ENCODE assay signal across 9 mouse cellular contexts in genomic region chr7:79935511-79936205, GRCm38 (mm10). TPM values are rescaled to one million over a fixed set of nuclear protein-coding genes. Genes with fewer than 3 reads are reported as not detected.
A peak's percentile ranks its signal among the peaks of the same experiment; 100 is the strongest.
DNase-seq lines count a peak whose midpoint lies in the region; ATAC-seq and TF ChIP-seq lines count a peak whose summit lies in the region.
"Had no signal": no experiment of that assay in that cellular context is flagged by ENCODE, and none has a peak within 500 bp of the region (broad histone marks: within the 10 kb centered on the region; RNA-seq: fewer than 3 reads in every experiment).

No protein-coding gene starts in this region.

- no peak for TF ChIP-seq POLR2A in ES-Bruce4 (IDR thresholded peaks at IDR 0.05; ENCODE audit: insufficient read depth, low read length)
- TF ChIP-seq POLR2A in bone marrow macrophage, adult 2 months (IDR thresholded peaks at IDR 0.05; ENCODE audit: borderline replicate concordance, low read depth, low read length) = no peak
- no peak for TF ChIP-seq POLR2A in limb, embryonic 14.5 days (IDR thresholded peaks at IDR 0.05; ENCODE audit: borderline replicate concordance, extremely low read depth, insufficient read depth, insufficient read length)

- H3K36me3 ChIP-seq in ES-Bruce4 (ENCODE audit: control insufficient read depth, insufficient read depth, low read length, poor library complexity, severe bottlenecking) = no peaks in the 10 kb centered on the region
- 0 out of 2 replicates have a peak, but pooled peaks cover 2% of the 10 kb centered on the region for H3K36me3 ChIP-seq in hindbrain, embryonic 12.5 days
- no peaks in the 10 kb centered on the region for H3K36me3 ChIP-seq in limb, embryonic 14.5 days (ENCODE audit: control insufficient read depth, insufficient read depth, low read length)
- no peaks in the 10 kb centered on the region for H3K36me3 ChIP-seq in midbrain, embryonic 12.5 days

- DNase-seq in gastrocnemius, adult 2 months = peak; percentile 66
- no peak for DNase-seq in limb, embryonic 14.5 days (ENCODE audit: low spot score)
- DNase-seq in urinary bladder, adult 2 months (ENCODE audit: low spot score) = peak; percentile 32

- TF ChIP-seq CTCF in ES-Bruce4 (IDR thresholded peaks at IDR 0.05; ENCODE audit: low read depth, low read length) = no peak
- no peak for TF ChIP-seq CTCF in bone marrow macrophage, adult 2 months (IDR thresholded peaks at IDR 0.05; ENCODE audit: low read depth, low read length)
- no peak for TF ChIP-seq CTCF in gastrocnemius, adult 2 months (IDR thresholded peaks at IDR 0.05)

- intact Hi-C loops in gastrocnemius, adult 2 months (cut with DNase I) = loop anchor here (2.0 to 10.0 kb wide), 2 partner anchors 15 to 89 kb away; partner anchors contain the start of genes Ap3s2 and Zfp710

- TF ChIP-seq EP300 in ES-Bruce4 (IDR thresholded peaks at IDR 0.05; ENCODE audit: insufficient read depth, low read depth, low read length) = no peak

- H3K27ac ChIP-seq in ES-Bruce4 (ENCODE audit: insufficient read depth, low read length) = no peak overlapping the region
- H3K27ac ChIP-seq in bone marrow macrophage, adult 2 months (ENCODE audit: insufficient read depth, low read depth, low read length) = peak overlapping the region; percentile 46
- peak overlapping the region; percentile 91 for H3K27ac ChIP-seq in gastrocnemius, adult 2 months
- H3K27ac ChIP-seq in hindbrain, embryonic 12.5 days = no peak overlapping the region; the same call in 1 of the 2 replicates
- H3K27ac ChIP-seq in limb, embryonic 14.5 days (replicated peaks; ENCODE audit: low read depth, low read length) = no peak overlapping the region
- H3K27ac ChIP-seq in midbrain, embryonic 12.5 days (replicated peaks) = no peak overlapping the region

- 7% methylated on average over 19 of the region's 19 CpGs for WGBS in hindbrain, embryonic 12.5 days
- 10% methylated on average over 19 of the region's 19 CpGs for WGBS in limb, embryonic 14.5 days
- 9% methylated on average over 19 of the region's 19 CpGs for WGBS in midbrain, embryonic 12.5 days

- peak overlapping the region; percentile 61 for H3K4me2 ChIP-seq in hindbrain, embryonic 12.5 days (replicated peaks)
- peak overlapping the region; percentile 82 for H3K4me2 ChIP-seq in limb, embryonic 14.5 days (replicated peaks; ENCODE audit: low read depth, low read length, severe bottlenecking)
- peak overlapping the region; percentile 73 for H3K4me2 ChIP-seq in midbrain, embryonic 12.5 days (replicated peaks)

- H3K4me3 ChIP-seq in ES-Bruce4 (ENCODE audit: low read depth, low read length) = no peak overlapping the region
- peak overlapping the region; percentile 81 for H3K4me3 ChIP-seq in bone marrow macrophage, adult 2 months (ENCODE audit: insufficient read depth, low read length)
- H3K4me3 ChIP-seq in gastrocnemius, adult 2 months = peak overlapping the region; percentile 93
- H3K4me3 ChIP-seq in hindbrain, embryonic 12.5 days = peak overlapping the region; percentile 46
- peak overlapping the region; percentile 44 for H3K4me3 ChIP-seq in limb, embryonic 14.5 days (replicated peaks; ENCODE audit: low read length)
- peak overlapping the region; percentile 57 for H3K4me3 ChIP-seq in midbrain, embryonic 12.5 days

- ATAC-seq in hindbrain, embryonic 12.5 days (ENCODE audit: low FRiP score) = no peak
- no peak for ATAC-seq in limb, embryonic 14.5 days (ENCODE audit: low FRiP score, low read depth)
- no peak for ATAC-seq in midbrain, embryonic 12.5 days (ENCODE audit: low FRiP score, low read depth)
- no peak for ATAC-seq in megakaryocyte-erythroid progenitor cell, adult 5-6 weeks (replicated peaks; ENCODE audit: low FRiP score, low TSS enrichment, poor library complexity, severe bottlenecking)

- H3K9ac ChIP-seq in ES-Bruce4 (ENCODE audit: low read depth, poor library complexity, severe bottlenecking) = peak overlapping the region; percentile 43; the same call in 1 of the 2 replicates
- peak overlapping the region; percentile 70 for H3K9ac ChIP-seq in hindbrain, embryonic 12.5 days
- peak overlapping the region; percentile 58 for H3K9ac ChIP-seq in limb, embryonic 14.5 days (ENCODE audit: low read depth, low read length, severe bottlenecking)
- peak overlapping the region; percentile 73 for H3K9ac ChIP-seq in midbrain, embryonic 12.5 days (replicated peaks)

- H3K9me3 ChIP-seq in ES-Bruce4 (replicated peaks; ENCODE audit: control insufficient read depth, insufficient read depth, low read length, poor library complexity, severe bottlenecking) = no peaks in the 10 kb centered on the region
- no peaks in the 10 kb centered on the region for H3K9me3 ChIP-seq in hindbrain, embryonic 12.5 days (replicated peaks)
- H3K9me3 ChIP-seq in limb, embryonic 14.5 days (ENCODE audit: control insufficient read depth, low read length) = no peaks in the 10 kb centered on the region
- H3K9me3 ChIP-seq in midbrain, embryonic 12.5 days = no peaks in the 10 kb centered on the region

- no peaks in the 10 kb centered on the region for H3K27me3 ChIP-seq in ES-Bruce4 (ENCODE audit: control insufficient read depth, insufficient read depth, low read length, poor library complexity, severe bottlenecking)
- no peaks in the 10 kb centered on the region for H3K27me3 ChIP-seq in hindbrain, embryonic 12.5 days
- no peaks in the 10 kb centered on the region for H3K27me3 ChIP-seq in limb, embryonic 14.5 days (ENCODE audit: control insufficient read depth, insufficient read depth, low read length)
- H3K27me3 ChIP-seq in midbrain, embryonic 12.5 days = 0 out of 2 replicates have a peak, but pooled peaks cover 6% of the 10 kb centered on the region

- H3K4me1 ChIP-seq in ES-Bruce4 (ENCODE audit: control insufficient read depth, insufficient read depth, low read length) = peaks cover 2% of the 10 kb centered on the region
- H3K4me1 ChIP-seq in bone marrow macrophage, adult 2 months (ENCODE audit: control insufficient read depth, insufficient read depth, low read length) = peaks cover 12% of the 10 kb centered on the region
- peaks cover 16% of the 10 kb centered on the region for H3K4me1 ChIP-seq in hindbrain, embryonic 12.5 days
- peaks cover 7% of the 10 kb centered on the region; the same call in 1 of the 2 replicates for H3K4me1 ChIP-seq in limb, embryonic 14.5 days (ENCODE audit: control insufficient read depth, insufficient read depth, low read length)
- H3K4me1 ChIP-seq in midbrain, embryonic 12.5 days = peaks cover 16% of the 10 kb centered on the region

RNA-seq across cellular contexts. Expression of gene Arpin, which starts 0.5 kb away (rescaled TPM):
- 2.3 and 2.4 TPM in 2 replicates for polyA plus RNA-seq in ES-Bruce4 (2011; ENCODE audit: insufficient read depth, insufficient read length, low read depth, missing spikeins)
- polyA plus RNA-seq in bone marrow macrophage, adult 2 months (2012; ENCODE audit: insufficient read depth, insufficient read length, missing spikeins) = 9.7 and 10.2 TPM in 2 replicates
- 1 to 10 TPM; 2.7 to 3.3 TPM for total RNA-seq in gastrocnemius, adult 2 months (2021)
- 19.8 and 20.3 TPM in 2 replicates for polyA plus RNA-seq in hindbrain, embryonic 12.5 days (2016; fragmentation: Nextera tagmentation; extraction: Ambion mirVana)
- 14.8 and 15.3 TPM in 2 replicates for polyA plus RNA-seq in limb, embryonic 14.5 days (2012; rRNA removed)
- 25.6 and 26.8 TPM in 2 replicates for polyA plus RNA-seq in limb, embryonic 14.5 days (2014; fragmentation: Nextera tagmentation; extraction: Ambion mirVana)
- 19.2 and 21.0 TPM in 2 replicates for polyA plus RNA-seq in midbrain, embryonic 12.5 days (2016; fragmentation: Nextera tagmentation; extraction: Ambion mirVana)
- polyA plus RNA-seq in urinary bladder, adult 2 months (2012; rRNA removed) = 21.4 and 21.9 TPM in 2 replicates
- total RNA-seq in megakaryocyte-erythroid progenitor cell, adult 5-6 weeks (2014; fragmentation: Nextera tagmentation) = not detected in 2 replicates
- total RNA-seq in megakaryocyte-erythroid progenitor cell, adult 5-6 weeks (2017) = 0.28 TPM in 1 of 2 replicates, not detected in the other
- total RNA-seq: neutrophil, adult 5-6 weeks had no signal

RNA-seq across cellular contexts. Expression of gene Ap3s2, which starts 15.2 kb away (rescaled TPM):
- 61.0 and 61.2 TPM in 2 replicates for polyA plus RNA-seq in ES-Bruce4 (2011; ENCODE audit: insufficient read depth, insufficient read length, low read depth, missing spikeins)
- 13.7 and 18.6 TPM in 2 replicates for polyA plus RNA-seq in bone marrow macrophage, adult 2 months (2012; ENCODE audit: insufficient read depth, insufficient read length, missing spikeins)
- 10 to 100 TPM; 17.1 to 19.0 TPM for total RNA-seq in gastrocnemius, adult 2 months (2021)
- polyA plus RNA-seq in hindbrain, embryonic 12.5 days (2016; fragmentation: Nextera tagmentation; extraction: Ambion mirVana) = 48.7 and 56.7 TPM in 2 replicates
- polyA plus RNA-seq in limb, embryonic 14.5 days (2012; rRNA removed) = 23.1 and 28.8 TPM in 2 replicates
- polyA plus RNA-seq in limb, embryonic 14.5 days (2014; fragmentation: Nextera tagmentation; extraction: Ambion mirVana) = 27.3 and 30.3 TPM in 2 replicates
- 55.3 and 55.5 TPM in 2 replicates for polyA plus RNA-seq in midbrain, embryonic 12.5 days (2016; fragmentation: Nextera tagmentation; extraction: Ambion mirVana)
- 13.9 and 16.0 TPM in 2 replicates for polyA plus RNA-seq in urinary bladder, adult 2 months (2012; rRNA removed)
- total RNA-seq in megakaryocyte-erythroid progenitor cell, adult 5-6 weeks (2014; fragmentation: Nextera tagmentation) = 20.0 and 22.4 TPM in 2 replicates
- 6.5 and 9.5 TPM in 2 replicates for total RNA-seq in megakaryocyte-erythroid progenitor cell, adult 5-6 weeks (2017)

Comparison
In these comparisons a context has a peak if more than half of its experiments do, and no peak if none do; other contexts are left out.
1. H3K27ac ChIP-seq: peak in bone marrow macrophage, adult 2 months (single experiment) and gastrocnemius, adult 2 months (single experiment); none in ES-Bruce4 (single experiment), hindbrain, embryonic 12.5 days (single experiment), limb, embryonic 14.5 days (single experiment) and midbrain, embryonic 12.5 days (single experiment).
2. Peak in every context shown above with its lines, with median percentiles within 50 percentile points of each other: H3K9ac ChIP-seq and H3K4me2 ChIP-seq.